Mouse (Mus musculus): ENCODE measurements around the gene Svopl. TPM values are rescaled to one million over a fixed set of nuclear protein-coding genes. Genes with fewer than 3 reads are reported as not detected.

Gene Svopl
- total and polyA plus RNA-seq, 2 experiments from 2014 or later: 0.51 to 0.99 TPM

DNA sequence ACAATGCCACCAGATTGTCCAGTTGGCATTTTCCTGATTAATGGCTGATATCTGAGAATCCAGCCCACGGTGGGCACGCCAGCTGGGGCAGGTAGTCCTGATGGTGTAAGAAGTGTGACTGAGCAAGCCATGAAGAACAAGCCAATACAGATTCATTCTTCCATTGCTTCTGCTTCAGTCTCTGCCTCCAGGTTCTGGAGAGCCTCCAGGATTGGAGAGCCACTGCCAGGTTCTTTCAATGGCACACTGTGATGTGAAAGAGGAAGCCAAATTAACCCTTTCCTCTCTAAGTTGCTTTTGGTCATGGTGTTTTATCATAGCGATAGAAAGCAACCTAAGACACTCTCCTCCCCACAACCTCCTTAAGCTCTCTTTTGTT, 18.3 kb upstream of the Svopl start:
- Histone ChIP-seq H3K9ac (replicated peaks; ENCODE audit: low read length, poor library complexity, severe bottlenecking) (no peak overlapping the region), H3K4me2 (ENCODE audit: low read depth, low read length, poor library complexity, severe bottlenecking) (no peak overlapping the region), H3K4me1 (ENCODE audit: insufficient read depth, low read length) (no peaks in the 10 kb centered on the region; the same call in 1 of the 2 replicates), H3K27me3 (ENCODE audit: insufficient read depth, low read length) (no peaks in the 10 kb centered on the region), H3K4me3 (ENCODE audit: low read depth, low read length) (no peak overlapping the region), H3K9me3 (ENCODE audit: low read length) (no peaks in the 10 kb centered on the region), H3K27ac (ENCODE audit: low read depth, low read length) (no peak overlapping the region), H3K36me3 (ENCODE audit: insufficient read depth, low read length) (no peaks in the 10 kb centered on the region)
- peak; percentile 82 for DNase-seq (ENCODE audit: low spot score)
- ATAC-seq (ENCODE audit: low FRiP score): peak; percentile 31; the same call in 1 of the 2 replicates
- no peak for TF ChIP-seq CTCF (IDR thresholded peaks at IDR 0.05)
- WGBS: 52% methylated on average over 3 of the region's 3 CpGs

- H3K4me1 ChIP-seq (ENCODE audit: insufficient read depth, low read length): no peaks in the 10 kb centered on the region; the same call in 1 of the 2 replicates
- H3K36me3 ChIP-seq (ENCODE audit: insufficient read depth, low read length): no peaks in the 10 kb centered on the region
- no peak for DNase-seq (ENCODE audit: low spot score)
- H3K9ac ChIP-seq (replicated peaks; ENCODE audit: low read length, poor library complexity, severe bottlenecking): no peak overlapping the region
- H3K27me3 ChIP-seq (ENCODE audit: insufficient read depth, low read length): no peaks in the 10 kb centered on the region
- H3K4me2 ChIP-seq (ENCODE audit: low read depth, low read length, poor library complexity, severe bottlenecking): no peak overlapping the region
- no peak overlapping the region for H3K27ac ChIP-seq (ENCODE audit: low read depth, low read length)
- no peak overlapping the region for H3K4me3 ChIP-seq (ENCODE audit: low read depth, low read length)
- no peak for TF ChIP-seq CTCF (IDR thresholded peaks at IDR 0.05)
- no peaks in the 10 kb centered on the region for H3K9me3 ChIP-seq (ENCODE audit: low read length)
- no peak for ATAC-seq (ENCODE audit: low FRiP score)
- WGBS: 75% methylated on average over 2 of the region's 2 CpGs
Measured at GRCm38 (mm10) chr6:38064621-38065020, 17.8 kb upstream of the Svopl start.

GRCm38 (mm10) chr6:38058805-38059204, 12.0 kb upstream of the Svopl start:
- TF ChIP-seq CTCF (IDR thresholded peaks at IDR 0.05): peak; percentile 25; the same call in 1 of the 2 replicates
- no peak overlapping the region for H3K4me2 ChIP-seq (ENCODE audit: low read depth, low read length, poor library complexity, severe bottlenecking)
- ATAC-seq (ENCODE audit: low FRiP score): no peak

GRCm38 (mm10) chr6:38055471-38056330, 8.9 kb upstream of the Svopl start:
- Histone ChIP-seq H3K9ac (replicated peaks; ENCODE audit: low read length, poor library complexity, severe bottlenecking) (no peak overlapping the region), H3K36me3 (ENCODE audit: insufficient read depth, low read length) (no peaks in the 10 kb centered on the region), H3K27ac (ENCODE audit: low read depth, low read length) (no peak overlapping the region), H3K9me3 (ENCODE audit: low read length) (no peaks in the 10 kb centered on the region), H3K27me3 (ENCODE audit: insufficient read depth, low read length) (no peaks in the 10 kb centered on the region), H3K4me1 (ENCODE audit: insufficient read depth, low read length) (no peaks in the 10 kb centered on the region), H3K4me2 (ENCODE audit: low read depth, low read length, poor library complexity, severe bottlenecking) (no peak overlapping the region), H3K4me3 (ENCODE audit: low read depth, low read length) (no peak overlapping the region)
- DNase-seq (ENCODE audit: low spot score) (no peak), ATAC-seq (ENCODE audit: low FRiP score) (no peak)
- no peak for TF ChIP-seq CTCF (IDR thresholded peaks at IDR 0.05)
- 79% methylated on average over 15 of the region's 15 CpGs for WGBS

More at GRCm38 (mm10) chr6:38058805-38059204, 12.0 kb upstream of the Svopl start:
- no peaks in the 10 kb centered on the region for H3K36me3 ChIP-seq (ENCODE audit: insufficient read depth, low read length)
- no peak overlapping the region for H3K4me3 ChIP-seq (ENCODE audit: low read depth, low read length)
- no peaks in the 10 kb centered on the region for H3K27me3 ChIP-seq (ENCODE audit: insufficient read depth, low read length)
- no peak overlapping the region for H3K9ac ChIP-seq (replicated peaks; ENCODE audit: low read length, poor library complexity, severe bottlenecking)
- no peak overlapping the region for H3K27ac ChIP-seq (ENCODE audit: low read depth, low read length)
- H3K9me3 ChIP-seq (ENCODE audit: low read length): no peaks in the 10 kb centered on the region
- 53% methylated on average over 5 of the region's 5 CpGs for WGBS
- no peaks in the 10 kb centered on the region for H3K4me1 ChIP-seq (ENCODE audit: insufficient read depth, low read length)
- DNase-seq (ENCODE audit: low spot score): no peak

- Histone ChIP-seq H3K4me2 (ENCODE audit: low read depth, low read length, poor library complexity, severe bottlenecking) (no peak overlapping the region), H3K4me1 (ENCODE audit: insufficient read depth, low read length) (no peaks in the 10 kb centered on the region), H3K36me3 (ENCODE audit: insufficient read depth, low read length) (no peaks in the 10 kb centered on the region), H3K9me3 (ENCODE audit: low read length) (no peaks in the 10 kb centered on the region), H3K27ac (ENCODE audit: low read depth, low read length) (no peak overlapping the region), H3K4me3 (ENCODE audit: low read depth, low read length) (no peak overlapping the region), H3K9ac (replicated peaks; ENCODE audit: low read length, poor library complexity, severe bottlenecking) (no peak overlapping the region), H3K27me3 (ENCODE audit: insufficient read depth, low read length) (no peaks in the 10 kb centered on the region)
- no peak for ATAC-seq (ENCODE audit: low FRiP score)
- no peak for TF ChIP-seq CTCF (IDR thresholded peaks at IDR 0.05)
- no peak for DNase-seq (ENCODE audit: low spot score)
- 94% methylated on average over 6 of the region's 6 CpGs for WGBS
Measured at GRCm38 (mm10) chr6:38049601-38050000, 2.8 kb upstream of the Svopl start.

GRCm38 (mm10) chr6:38048800-38049561, 2.2 kb upstream of the Svopl start:
- WGBS: 55% methylated on average over 6 of the region's 6 CpGs
- no peak for TF ChIP-seq CTCF (IDR thresholded peaks at IDR 0.05)
- Histone ChIP-seq H3K9me3 (ENCODE audit: low read length) (no peaks in the 10 kb centered on the region), H3K36me3 (ENCODE audit: insufficient read depth, low read length) (no peaks in the 10 kb centered on the region), H3K4me1 (ENCODE audit: insufficient read depth, low read length) (no peaks in the 10 kb centered on the region), H3K4me3 (ENCODE audit: low read depth, low read length) (no peak overlapping the region), H3K9ac (replicated peaks; ENCODE audit: low read length, poor library complexity, severe bottlenecking) (no peak overlapping the region), H3K4me2 (ENCODE audit: low read depth, low read length, poor library complexity, severe bottlenecking) (no peak overlapping the region), H3K27ac (ENCODE audit: low read depth, low read length) (no peak overlapping the region), H3K27me3 (ENCODE audit: insufficient read depth, low read length) (no peaks in the 10 kb centered on the region)
- no peak for ATAC-seq (ENCODE audit: low FRiP score)
- DNase-seq (ENCODE audit: low spot score): no peak

Data from midbrain, postnatal 0 days (tissue).